Mouse (Mus musculus) liver, embryonic 13.5 days (tissue): ENCODE measurements around the gene Oxld1. TPM values are rescaled to one million over a fixed set of nuclear protein-coding genes. Genes with fewer than 3 reads are reported as not detected.

Source experiments
- ATAC-seq: fragments of 200-750 bp; cut with Nextera tagmentation; 2 replicates; pipeline ENCODE4 v1.8.0; 2017; ENCODE audit warnings: low read depth, mild to moderate bottlenecking, moderate number of reproducible peaks, moderate library complexity
- DNase-seq: peaks from one replicate; pipeline ENCODE4 v3.0.0; 2022
- H3K27ac ChIP-seq: fragments of 300-500 bp; sonication (generic); 2 replicates; pipeline ENCODE4 v1.5.1; 2015; ENCODE audit warnings: moderate library complexity, mild to moderate bottlenecking, inconsistent platforms
- H3K27me3 ChIP-seq: fragments of 300-500 bp; sonication (generic); 2 replicates; pipeline ENCODE4 v1.6.1; 2015; ENCODE audit warnings: mild to moderate bottlenecking, inconsistent platforms
- H3K36me3 ChIP-seq: fragments of 300-500 bp; sonication (generic); 2 replicates; pipeline ENCODE4 v1.6.1; 2015; ENCODE audit warnings: mild to moderate bottlenecking, inconsistent platforms
- H3K4me1 ChIP-seq: fragments of 300-500 bp; sonication (generic); replicated peaks from 2 replicates; pipeline ENCODE4 v1.6.1; 2015; ENCODE audit warnings: inconsistent platforms
- H3K4me2 ChIP-seq: fragments of 300-500 bp; sonication (generic); 2 replicates; pipeline ENCODE4 v1.6.1; 2015; ENCODE audit warnings: inconsistent platforms, mild to moderate bottlenecking, moderate library complexity
- H3K4me3 ChIP-seq: fragments of 300-500 bp; sonication (generic); replicated peaks from 2 replicates; pipeline ENCODE4 v1.5.1; 2015; ENCODE audit warnings: mild to moderate bottlenecking, inconsistent platforms
- H3K9ac ChIP-seq: fragments of 300-500 bp; sonication (generic); 2 replicates; pipeline ENCODE4 v1.6.1; 2015; ENCODE audit warnings: mild to moderate bottlenecking, inconsistent platforms
- H3K9me3 ChIP-seq: fragments of 300-500 bp; sonication (generic); replicated peaks from 2 replicates; pipeline ENCODE4 v1.6.1; 2016; ENCODE audit warnings: inconsistent platforms
- WGBS: fragments of 180-500 bp; shearing (Covaris S2); methylation state at CpG from one replicate; pipeline ENCODE4 v1.1.7; 2015; ENCODE audit not compliant: insufficient replicate concordance; 5-methylcytosine and 5-hydroxymethylcytosine counted together
- polyA plus RNA-seq: library from polyadenylated mRNA; unstranded; fragments of >200 nt; fragmentation: Nextera tagmentation; extraction: Ambion mirVana; gene quantifications from 2 replicates; pipeline ENCODE4 v1.2.1, GENCODE M21; 2015

Oxld1 gene
- polyA plus RNA-seq, 1 experiment from 2014 or later, result 8.4 TPM

DNA sequence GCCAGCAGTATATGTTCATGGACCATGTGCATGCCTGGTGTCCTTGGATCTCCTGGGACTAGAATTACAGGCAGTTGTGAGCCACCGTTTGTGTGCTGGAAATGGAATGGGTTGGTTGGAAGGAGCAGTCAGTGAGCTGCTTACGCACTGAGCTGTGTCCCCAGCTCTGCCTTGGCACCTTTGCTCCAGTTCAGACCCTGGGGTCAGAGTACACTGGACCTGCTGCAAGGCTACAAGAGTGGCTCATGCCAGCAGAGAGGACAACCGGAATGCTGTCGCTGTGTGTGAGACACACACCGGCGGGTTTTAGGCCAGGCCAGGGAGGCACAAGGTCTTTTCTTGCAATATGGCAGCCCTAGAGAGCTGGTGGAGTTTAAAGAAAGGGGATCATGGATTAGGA, 14.2 kb upstream of the Oxld1 start:
- H3K36me3 ChIP-seq, result peaks cover 78% of the 10 kb centered on the region

GRCm38 (mm10) chr11:120467736-120468092, 9.8 kb upstream of the Oxld1 start:
- ATAC-seq, result peak; percentile 69
- 1% methylated on average over 33 of the region's 33 CpGs for WGBS

More for the DNA sequence above, 14.2 kb upstream of the Oxld1 start:
- Histone ChIP-seq H3K4me2 (no peak overlapping the region), H3K9ac (no peak overlapping the region), H3K9me3 (no peaks in the 10 kb centered on the region), H3K4me1 (peaks cover 20% of the 10 kb centered on the region), H3K27me3 (no peaks in the 10 kb centered on the region), H3K27ac (no peak overlapping the region), H3K4me3 (no peak overlapping the region)
- ATAC-seq (no peak), DNase-seq (no peak)
- WGBS, result 91% methylated on average over 6 of the region's 6 CpGs

DNA sequence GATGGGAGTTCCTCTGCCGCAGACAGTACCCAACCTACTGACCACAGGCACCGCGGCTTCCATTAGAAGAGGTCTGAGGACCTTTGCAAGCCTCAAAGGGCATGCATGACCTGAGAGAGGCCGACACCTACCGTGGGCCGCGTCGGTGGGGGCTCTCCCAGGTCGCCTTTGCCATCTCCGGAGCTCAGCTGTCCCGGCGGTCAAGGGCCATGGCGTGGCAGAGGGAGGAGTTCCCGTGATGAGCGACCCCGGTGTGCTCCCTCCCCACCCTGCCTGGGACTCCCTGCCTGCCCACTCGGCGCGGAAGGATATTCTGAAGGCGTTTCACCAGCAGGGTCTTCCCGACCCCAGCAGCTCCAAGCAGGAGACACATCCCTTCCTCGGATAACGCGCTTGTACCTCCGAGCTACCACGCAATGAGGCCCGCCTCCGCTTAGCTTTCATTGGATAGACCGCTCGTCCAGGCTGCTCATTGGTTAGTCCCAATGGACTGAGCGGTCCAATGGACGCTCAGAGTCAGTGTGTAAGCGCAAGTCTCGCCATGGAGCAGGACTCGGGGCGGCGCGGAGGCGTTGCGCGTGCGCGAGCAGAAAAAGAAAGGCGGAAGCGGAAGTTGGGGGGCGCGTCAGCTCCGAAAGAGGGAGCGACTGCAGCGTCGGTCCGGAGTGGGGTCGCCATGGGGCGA, 9.3 kb upstream of the Oxld1 start, which contains the start of gene Arl16:
Gene Arl16 (minus strand): TSS at position 557 of the 685 bp plus-strand sequence.
- peak within 1 kb of the TSS; percentile 89 for H3K9ac ChIP-seq
- WGBS, result under 1% methylated on average over 53 of the region's 54 CpGs
- H3K27me3 ChIP-seq, result no peaks in the 10 kb centered on the region
- peak within 1 kb of the TSS; percentile 76 for H3K27ac ChIP-seq
- H3K36me3 ChIP-seq, result peaks cover 65% of the 10 kb centered on the region
- H3K4me3 ChIP-seq, result peak within 1 kb of the TSS; percentile 80
- ATAC-seq (peak; percentile 100), DNase-seq (peak; percentile 97)
- no peaks in the 10 kb centered on the region for H3K9me3 ChIP-seq
- peaks cover 37% of the 10 kb centered on the region for H3K4me1 ChIP-seq
- peak within 1 kb of the TSS; percentile 90 for H3K4me2 ChIP-seq

More at GRCm38 (mm10) chr11:120467736-120468092, 9.8 kb upstream of the Oxld1 start:
- Histone ChIP-seq H3K27me3 (no peaks in the 10 kb centered on the region), H3K27ac (peak overlapping the region; percentile 76), H3K4me1 (peaks cover 37% of the 10 kb centered on the region), H3K9me3 (no peaks in the 10 kb centered on the region), H3K4me3 (peak overlapping the region; percentile 80), H3K9ac (peak overlapping the region; percentile 85), H3K36me3 (peaks cover 65% of the 10 kb centered on the region), H3K4me2 (peak overlapping the region; percentile 90)
- no peak for DNase-seq

GRCm38 (mm10) chr11:120465521-120465920, 7.7 kb upstream of the Oxld1 start:
- no peak for DNase-seq
- no peaks in the 10 kb centered on the region for H3K27me3 ChIP-seq
- no peak overlapping the region for H3K9ac ChIP-seq
- WGBS, result 83% methylated on average over 4 of the region's 4 CpGs
- H3K27ac ChIP-seq, result no peak overlapping the region
- ATAC-seq, result no peak
- peaks cover 37% of the 10 kb centered on the region for H3K4me1 ChIP-seq
- H3K9me3 ChIP-seq, result no peaks in the 10 kb centered on the region
- peak overlapping the region; percentile 90 for H3K4me2 ChIP-seq
- H3K36me3 ChIP-seq, result peaks cover 65% of the 10 kb centered on the region
- peak overlapping the region; percentile 80; the same call in 1 of the 2 replicates for H3K4me3 ChIP-seq

DNA sequence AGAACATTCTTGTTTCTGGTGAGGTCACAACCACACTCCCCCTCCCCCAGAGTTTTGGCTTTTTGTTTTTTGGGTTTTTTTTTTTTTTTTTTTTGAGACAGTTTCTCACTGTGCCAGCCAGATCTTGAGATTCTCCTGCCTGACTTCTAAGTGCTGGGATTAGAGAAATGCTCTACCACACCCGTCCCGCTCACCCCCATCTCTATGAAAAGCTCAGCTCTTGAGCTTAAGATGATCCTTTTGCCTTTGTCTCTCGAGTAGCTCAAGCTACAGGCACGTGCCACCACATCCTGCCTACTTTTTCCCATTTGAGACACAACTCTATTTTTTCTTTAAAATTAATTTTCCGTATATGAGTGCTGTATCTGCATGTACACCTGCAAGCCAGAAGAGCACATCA, 6.5 kb upstream of the Oxld1 start:
- no peak overlapping the region for H3K4me2 ChIP-seq
- no peak overlapping the region for H3K4me3 ChIP-seq
- H3K36me3 ChIP-seq, result peaks cover 63% of the 10 kb centered on the region
- WGBS, result 73% methylated on average over 5 of the region's 5 CpGs
- H3K27me3 ChIP-seq, result no peaks in the 10 kb centered on the region
- no peaks in the 10 kb centered on the region for H3K9me3 ChIP-seq
- no peak for ATAC-seq
- H3K27ac ChIP-seq, result peak overlapping the region; percentile 21; the same call in 1 of the 2 replicates
- DNase-seq, result no peak
- H3K9ac ChIP-seq, result no peak overlapping the region
- H3K4me1 ChIP-seq, result peaks cover 45% of the 10 kb centered on the region

GRCm38 (mm10) chr11:120463536-120463935, 5.7 kb upstream of the Oxld1 start:
- no peak for ATAC-seq
- no peak for DNase-seq
- Histone ChIP-seq H3K36me3 (peaks cover 60% of the 10 kb centered on the region), H3K27ac (no peak overlapping the region), H3K27me3 (no peaks in the 10 kb centered on the region), H3K9ac (no peak overlapping the region), H3K4me1 (peaks cover 45% of the 10 kb centered on the region), H3K9me3 (no peaks in the 10 kb centered on the region), H3K4me2 (no peak overlapping the region), H3K4me3 (no peak overlapping the region)
- WGBS, result 75% methylated on average over 2 of the region's 2 CpGs

DNA sequence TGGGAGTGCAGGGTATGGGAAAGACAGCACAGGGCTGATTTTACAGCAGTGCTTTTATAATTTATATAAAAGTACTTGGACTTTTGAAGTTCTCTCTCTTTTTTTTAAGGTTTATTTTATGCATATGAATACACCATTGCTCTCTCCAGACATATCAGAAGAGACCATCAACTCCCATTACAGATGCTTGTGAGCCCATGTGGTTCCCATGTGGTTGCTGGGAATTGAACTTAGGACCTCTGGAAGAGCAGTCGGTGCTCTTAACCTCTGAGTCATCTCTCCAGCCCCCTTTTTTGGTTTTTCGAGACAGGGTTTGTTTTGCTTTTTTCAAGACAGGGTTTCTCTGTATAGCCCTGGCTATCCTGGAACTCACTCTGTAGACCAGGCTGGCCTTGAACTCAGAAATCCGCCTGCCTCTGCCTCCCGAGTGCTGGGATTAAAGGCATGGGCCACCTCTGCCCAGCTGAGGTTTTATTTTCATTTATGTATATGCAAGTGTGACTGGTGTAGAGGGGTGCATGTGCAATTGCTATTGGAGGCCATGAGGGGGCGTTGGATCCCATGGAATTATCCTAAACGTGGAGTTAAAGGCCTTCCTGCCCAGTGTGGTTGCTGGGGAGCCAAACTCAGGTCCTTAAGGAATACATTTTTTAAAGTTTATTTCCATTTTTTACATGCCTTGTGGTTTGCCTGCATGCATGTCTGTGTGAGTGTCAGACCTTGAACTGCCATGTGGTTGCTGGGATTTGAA, 1.2 kb upstream of the Oxld1 start:
- Histone ChIP-seq H3K36me3 (peaks cover 43% of the 10 kb centered on the region), H3K9ac (peak overlapping the region; percentile 87), H3K4me1 (peaks cover 54% of the 10 kb centered on the region), H3K27me3 (no peaks in the 10 kb centered on the region), H3K9me3 (no peaks in the 10 kb centered on the region), H3K4me2 (peak overlapping the region; percentile 86), H3K4me3 (peak overlapping the region; percentile 79), H3K27ac (peak overlapping the region; percentile 87)
- DNase-seq (no peak), ATAC-seq (no peak)
- WGBS, result 25% methylated on average over 6 of the region's 6 CpGs

GRCm38 (mm10) chr11:120457370-120457769, 498 bp downstream of the Oxld1 start:
- Histone ChIP-seq H3K9me3 (no peaks in the 10 kb centered on the region), H3K9ac (peak overlapping the region; percentile 87), H3K27me3 (no peaks in the 10 kb centered on the region), H3K4me1 (peaks cover 54% of the 10 kb centered on the region), H3K36me3 (peaks cover 28% of the 10 kb centered on the region), H3K4me3 (peak overlapping the region; percentile 79), H3K4me2 (peak overlapping the region; percentile 86), H3K27ac (peak overlapping the region; percentile 87)
- ATAC-seq, result peak; percentile 46
- no peak for DNase-seq
- WGBS, result 9% methylated on average over 14 of the region's 14 CpGs

- Histone ChIP-seq H3K4me1 (peaks cover 54% of the 10 kb centered on the region), H3K4me3 (no peak overlapping the region), H3K9ac (peak overlapping the region; percentile 42; the same call in 1 of the 2 replicates), H3K36me3 (peaks cover 9% of the 10 kb centered on the region), H3K9me3 (no peaks in the 10 kb centered on the region), H3K27me3 (no peaks in the 10 kb centered on the region), H3K27ac (peak overlapping the region; percentile 74), H3K4me2 (peak overlapping the region; percentile 47)
- ATAC-seq (peak; percentile 47), DNase-seq (peak; percentile 38)
- 68% methylated on average over 7 of the region's 7 CpGs for WGBS
Measured at GRCm38 (mm10) chr11:120455413-120455812, 2.5 kb downstream of the Oxld1 start.

DNA sequence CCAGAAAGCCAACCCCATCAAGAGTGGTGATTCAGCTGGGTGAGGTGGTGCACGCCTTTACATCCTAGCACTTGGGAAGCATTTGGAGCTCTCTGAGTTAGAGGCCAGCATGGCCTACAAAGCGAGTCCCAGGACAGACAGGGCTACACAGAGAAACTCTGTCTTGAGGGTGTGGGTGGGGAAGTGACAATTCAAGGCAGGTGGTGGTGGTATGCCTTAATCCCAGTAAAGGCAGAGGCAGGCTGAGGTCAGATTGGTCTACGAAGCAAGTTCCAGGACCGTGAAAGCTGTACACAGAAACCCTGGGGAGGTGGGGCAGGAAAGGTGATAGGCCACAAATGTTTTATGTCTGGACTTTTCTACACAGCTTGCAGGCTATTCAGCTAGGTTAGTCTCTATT, 2.9 kb downstream of the Oxld1 start:
- Histone ChIP-seq H3K27ac (peak overlapping the region; percentile 74), H3K27me3 (no peaks in the 10 kb centered on the region), H3K9ac (peak overlapping the region; percentile 42; the same call in 1 of the 2 replicates), H3K4me2 (peak overlapping the region; percentile 47; the same call in 1 of the 2 replicates), H3K36me3 (peaks cover 6% of the 10 kb centered on the region), H3K4me1 (peaks cover 53% of the 10 kb centered on the region), H3K4me3 (no peak overlapping the region), H3K9me3 (no peaks in the 10 kb centered on the region)
- DNase-seq (no peak), ATAC-seq (no peak)
- 93% methylated on average over 4 of the region's 4 CpGs for WGBS

- Histone ChIP-seq H3K9ac (no peak within 1 kb of the TSS), H3K4me2 (no peak within 1 kb of the TSS)
Measured at GRCm38 (mm10) chr11:120453306-120453705, 4.6 kb downstream of the Oxld1 start, which contains the start of gene Pde6g. Gene Pde6g, minus strand, starts transcription at chr11:120453500.

More at GRCm38 (mm10) chr11:120453306-120453705, 4.6 kb downstream of the Oxld1 start, which contains the start of gene Pde6g:
- ATAC-seq, result no peak
- 78% methylated on average over 4 of the region's 4 CpGs for WGBS
- H3K9me3 ChIP-seq, result no peaks in the 10 kb centered on the region
- no peak for DNase-seq
- no peaks in the 10 kb centered on the region; the same call in 1 of the 2 replicates for H3K36me3 ChIP-seq
- no peaks in the 10 kb centered on the region for H3K27me3 ChIP-seq
- 0 out of 2 replicates have a peak within 1 kb of the TSS, but pooled peaks have one; percentile 74 for H3K27ac ChIP-seq
- no peak within 1 kb of the TSS for H3K4me3 ChIP-seq
- H3K4me1 ChIP-seq, result peaks cover 36% of the 10 kb centered on the region
